Mouse (Mus musculus): Measurements from ENCODE around the gene Bcl11a.

The Bcl11a gene

DNA sequence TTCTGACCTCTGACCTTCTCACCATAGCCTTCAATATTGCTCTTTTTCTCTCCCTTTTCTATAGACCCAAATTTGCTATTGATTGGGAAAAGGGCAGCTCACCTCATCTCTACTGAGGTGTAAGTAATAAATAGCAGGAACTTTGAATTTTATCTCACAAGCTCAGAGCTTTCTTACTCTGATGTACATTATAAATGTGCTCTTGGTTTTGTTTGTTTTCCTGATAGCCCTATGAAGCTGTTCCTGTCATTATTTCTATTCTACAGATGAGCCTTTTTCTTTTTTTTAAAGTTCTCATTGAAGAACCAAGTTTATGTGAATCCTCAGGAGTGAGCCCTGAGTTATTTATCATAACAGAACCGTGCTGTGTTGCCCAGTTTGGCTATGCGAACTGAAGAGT is 55.0 kb downstream of the Bcl11a start:
- no peak for DNase-seq (ENCODE audit: low spot score)

DNA sequence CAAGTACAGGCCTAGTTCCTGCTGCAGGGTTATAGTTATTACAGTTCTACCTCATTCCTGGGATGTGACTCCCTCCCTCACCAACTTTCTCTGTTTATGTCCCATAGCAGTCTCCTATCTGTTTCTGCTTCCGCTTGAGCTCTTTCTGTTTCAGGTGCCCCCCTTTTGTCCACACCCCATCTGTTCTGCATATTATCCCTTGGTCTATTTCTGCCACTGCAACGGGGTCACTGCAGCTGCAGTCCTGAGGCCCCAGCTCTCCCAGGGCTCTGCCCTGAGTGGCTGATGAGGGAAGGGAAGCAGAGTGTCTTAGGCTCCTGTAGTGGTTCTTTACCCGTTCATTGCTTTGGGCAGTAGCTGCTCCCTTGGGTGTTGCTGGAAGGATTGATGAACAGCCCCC is 55.6 kb downstream of the Bcl11a start:
- no peak for DNase-seq (ENCODE audit: low spot score)

GRCm38 (mm10) chr11:24133928-24134327 is 56.1 kb downstream of the Bcl11a start:
- DNase-seq (ENCODE audit: low spot score) = no peak

- DNase-seq (ENCODE audit: low spot score) = no peak
Measured at GRCm38 (mm10) chr11:24135244-24135643, 57.4 kb downstream of the Bcl11a start.

DNA sequence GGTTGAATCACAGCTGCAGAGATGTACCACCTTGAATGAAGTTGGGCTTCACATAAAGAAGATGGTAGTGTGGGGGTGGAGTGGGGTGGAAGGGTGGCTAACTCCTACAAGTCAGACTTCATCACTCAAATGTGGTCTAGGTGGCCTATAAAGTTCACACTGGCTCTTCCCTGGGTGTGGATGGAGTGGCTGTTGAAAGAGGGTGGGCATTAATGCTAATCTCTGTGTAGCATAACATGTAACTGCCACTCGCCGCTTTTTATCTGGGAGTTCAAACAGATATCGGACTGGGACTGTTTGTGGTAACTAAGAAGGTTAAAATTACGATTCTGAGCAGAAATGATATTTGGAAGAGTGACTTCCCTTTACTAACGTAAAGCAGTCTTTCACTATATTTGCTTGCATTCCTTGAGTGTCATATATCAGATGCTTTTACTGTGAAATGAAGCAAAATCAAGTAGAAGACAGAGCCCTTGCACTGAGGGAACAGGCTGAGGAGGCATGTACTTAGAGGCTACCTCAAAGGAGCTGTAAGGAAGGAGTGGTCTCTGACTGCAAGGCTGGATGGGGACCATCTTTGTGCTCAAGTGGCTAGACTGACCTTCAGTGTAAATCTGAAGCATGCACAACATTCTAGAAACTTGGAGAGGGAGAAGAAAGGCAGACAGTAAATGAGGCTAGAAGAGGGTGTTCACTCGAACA is 58.4 kb downstream of the Bcl11a start:
- DNase-seq (ENCODE audit: low spot score) = no peak

DNA sequence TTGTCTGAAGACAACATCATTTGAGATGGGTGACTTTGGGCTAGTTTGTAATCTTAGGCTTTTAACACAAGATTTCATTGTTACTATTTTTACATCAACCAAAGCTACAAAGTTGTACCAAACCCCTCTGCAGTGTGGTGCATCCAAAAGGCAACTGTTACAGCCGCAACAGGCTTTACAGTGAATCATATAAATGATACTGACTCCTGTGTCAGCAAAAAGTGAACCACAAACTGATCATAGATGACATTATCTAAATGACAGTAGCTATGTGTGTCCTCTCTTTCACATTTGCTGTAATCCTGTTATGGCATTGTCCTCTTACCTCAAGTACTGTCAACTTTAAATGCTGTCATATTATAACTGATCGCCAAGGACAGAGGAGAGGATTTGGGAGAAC is 60.0 kb downstream of the Bcl11a start:
- no peak for DNase-seq (ENCODE audit: low spot score)

- DNase-seq (ENCODE audit: low spot score) = no peak
Measured at GRCm38 (mm10) chr11:24138600-24139375, 60.9 kb downstream of the Bcl11a start.

- DNase-seq (ENCODE audit: low spot score) = no peak
Measured at GRCm38 (mm10) chr11:24139432-24139831, 61.6 kb downstream of the Bcl11a start.

DNA sequence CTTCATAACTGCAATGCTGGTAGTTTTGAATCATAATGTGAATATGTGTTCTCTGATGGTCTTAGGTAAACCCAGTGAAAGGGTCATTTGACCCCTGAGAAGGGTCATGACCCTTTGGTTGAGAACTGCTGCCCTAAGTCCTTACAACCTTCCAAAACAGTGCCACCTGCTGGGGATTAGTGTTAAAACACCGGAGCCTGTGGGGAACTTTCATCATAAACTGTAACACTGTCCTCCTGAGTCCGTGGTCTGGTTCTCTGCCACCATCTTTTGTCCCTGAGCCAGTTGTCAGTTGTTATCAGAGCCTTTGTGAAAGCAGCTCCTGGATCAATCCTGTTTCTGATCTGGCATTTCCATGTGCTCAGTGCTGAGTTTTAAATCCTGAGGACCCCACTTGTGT is 62.1 kb downstream of the Bcl11a start:
- no peak for DNase-seq (ENCODE audit: low spot score)

GRCm38 (mm10) chr11:24140948-24141347 is 63.1 kb downstream of the Bcl11a start:
- no peak for DNase-seq (ENCODE audit: low spot score)

DNA sequence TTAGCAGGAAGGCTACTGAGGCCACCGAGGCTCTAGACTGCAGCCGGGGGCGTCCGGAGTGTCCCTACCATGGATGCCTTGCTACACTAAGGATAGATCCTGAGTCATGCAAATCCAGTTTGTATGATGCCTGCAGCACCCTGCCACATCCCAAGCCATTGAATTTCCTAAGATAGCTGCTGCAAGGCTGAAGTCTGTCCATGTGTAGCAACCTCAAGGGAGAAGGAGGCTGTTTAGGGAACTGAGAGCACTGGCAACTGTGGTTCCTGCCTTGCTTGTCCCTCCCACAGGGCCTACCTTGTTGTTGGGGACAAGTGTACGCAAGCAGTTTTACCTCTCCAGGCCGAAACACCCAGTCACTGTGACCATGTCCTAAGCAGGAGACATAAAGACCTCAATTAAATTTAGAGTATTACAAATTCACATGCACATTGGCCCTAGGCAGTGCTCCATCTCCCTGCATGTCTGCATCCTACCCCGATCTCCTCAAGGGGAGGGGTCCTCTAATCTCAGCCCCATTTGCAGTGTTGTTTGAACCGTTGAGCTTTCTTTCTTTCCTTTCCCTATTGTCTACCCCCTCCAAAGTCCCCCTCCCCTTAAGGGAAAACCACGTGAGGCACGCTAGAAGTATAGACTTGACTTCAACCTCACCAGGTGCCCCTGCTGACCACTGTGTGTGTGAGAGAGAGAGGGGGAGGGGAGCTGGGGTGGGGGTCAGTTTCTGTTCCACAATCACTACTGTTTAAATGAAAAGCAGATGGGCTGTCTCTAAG is 63.8 kb downstream of the Bcl11a start:
- no peak for DNase-seq (ENCODE audit: low spot score)

GRCm38 (mm10) chr11:24142316-24142715 is 64.5 kb downstream of the Bcl11a start:
- no peak for DNase-seq (ENCODE audit: low spot score)

DNA sequence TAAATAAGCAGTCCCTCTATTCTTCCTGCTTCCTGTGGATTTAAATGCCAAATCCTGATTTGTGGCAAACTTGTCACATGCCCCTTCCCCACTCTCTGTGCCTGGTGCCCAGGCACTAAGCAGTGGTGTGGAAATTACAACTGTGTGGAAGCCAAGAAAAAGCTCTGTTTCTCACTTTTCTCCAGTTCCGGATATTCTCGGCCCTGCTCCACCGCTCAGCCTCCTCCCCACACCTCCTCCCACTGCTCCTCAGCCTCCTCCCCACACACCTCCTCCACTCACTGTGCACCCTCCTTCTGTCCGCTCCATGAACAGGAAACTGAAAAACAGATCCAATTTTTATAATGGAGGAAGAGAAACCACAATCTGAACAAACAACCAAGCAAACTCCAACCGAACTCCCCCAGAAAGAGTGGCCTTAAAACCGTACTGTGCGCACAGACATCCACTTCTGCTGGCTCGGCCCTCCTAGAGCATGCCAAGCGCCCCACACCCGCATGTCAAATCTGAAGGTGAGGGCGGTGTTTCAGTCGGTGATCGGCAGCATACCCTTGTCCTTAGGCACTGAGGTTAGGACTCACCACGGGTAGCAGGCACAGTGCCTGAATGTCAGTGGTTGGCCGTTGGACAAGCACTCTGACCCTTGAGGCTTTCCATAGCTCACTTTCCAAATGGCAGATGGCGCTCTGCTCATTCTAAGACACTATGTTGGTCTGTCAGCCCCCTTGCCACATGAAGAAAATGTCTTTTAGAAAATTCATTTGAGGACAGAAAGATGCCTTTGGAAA is 66.5 kb downstream of the Bcl11a start:
- DNase-seq (ENCODE audit: low spot score) = no peak

GRCm38 (mm10) chr11:24146034-24146433 is 68.2 kb downstream of the Bcl11a start:
- DNase-seq (ENCODE audit: low spot score) = no peak

GRCm38 (mm10) chr11:24146437-24146836 is 68.6 kb downstream of the Bcl11a start:
- no peak for DNase-seq (ENCODE audit: low spot score)

- no peak for DNase-seq (ENCODE audit: low spot score)
Measured at GRCm38 (mm10) chr11:24147698-24148097, 69.8 kb downstream of the Bcl11a start.

DNA sequence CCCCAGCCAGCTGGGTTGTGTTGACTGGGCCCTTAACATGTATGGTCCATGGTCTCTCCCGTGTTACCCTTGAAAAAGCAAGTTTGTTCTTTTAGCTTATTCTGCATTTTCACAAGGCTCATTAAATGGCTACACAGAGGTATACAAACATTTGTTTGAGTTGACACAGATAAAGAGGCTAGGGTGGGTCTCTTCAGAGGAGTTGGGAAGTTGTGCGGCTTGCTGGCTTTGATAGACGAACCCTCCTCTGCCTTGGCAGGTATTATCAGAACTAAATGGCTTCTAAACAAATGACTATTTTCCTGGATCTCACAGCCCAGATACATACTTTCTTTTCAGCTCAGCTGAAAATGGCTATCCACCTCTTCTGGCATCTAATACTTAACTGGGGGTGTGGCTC is 70.7 kb downstream of the Bcl11a start:
- no peak for DNase-seq (ENCODE audit: low spot score)

DNA sequence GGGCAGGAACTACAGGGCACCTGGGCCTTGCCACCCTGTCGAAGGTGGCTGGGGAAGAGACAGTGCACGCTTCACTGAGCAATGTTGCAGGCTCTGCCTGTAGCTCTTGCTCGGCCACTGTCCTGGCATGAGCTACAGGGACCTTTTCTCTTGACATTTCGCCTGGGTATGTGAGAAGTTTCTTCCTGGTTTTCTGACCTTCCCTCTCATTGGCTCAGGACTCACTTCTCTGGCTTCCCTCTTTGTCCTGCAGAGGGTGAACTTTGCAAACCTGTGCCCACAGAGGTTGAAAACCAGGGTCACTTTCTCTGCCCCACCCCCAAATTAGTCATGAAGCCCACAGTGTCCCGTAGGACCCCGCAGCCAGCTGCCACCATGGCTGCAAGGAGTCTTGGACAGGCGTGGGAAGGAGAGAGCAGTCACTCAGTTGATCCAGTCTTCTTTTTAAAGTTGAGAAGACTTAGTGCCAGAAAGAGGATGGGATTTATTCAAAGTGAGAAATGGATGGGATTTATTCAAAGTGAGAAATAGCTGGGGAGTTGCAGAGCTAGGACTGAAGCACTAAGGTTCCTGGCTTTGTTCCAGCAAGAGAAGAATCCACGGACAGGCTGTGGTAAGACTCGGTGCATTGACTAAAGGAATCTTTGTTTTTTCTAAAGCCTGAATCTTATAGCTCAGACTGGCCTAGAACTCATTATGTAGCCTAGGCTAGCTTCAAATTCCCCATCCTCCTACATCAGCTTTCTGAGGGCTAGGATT is 71.8 kb downstream of the Bcl11a start:
- DNase-seq (ENCODE audit: low spot score) = no peak

- DNase-seq (ENCODE audit: low spot score) = no peak
Measured at GRCm38 (mm10) chr11:24152076-24152784, 74.4 kb downstream of the Bcl11a start.

GRCm38 (mm10) chr11:24153049-24153448 is 75.2 kb downstream of the Bcl11a start:
- DNase-seq (ENCODE audit: low spot score) = no peak

DNA sequence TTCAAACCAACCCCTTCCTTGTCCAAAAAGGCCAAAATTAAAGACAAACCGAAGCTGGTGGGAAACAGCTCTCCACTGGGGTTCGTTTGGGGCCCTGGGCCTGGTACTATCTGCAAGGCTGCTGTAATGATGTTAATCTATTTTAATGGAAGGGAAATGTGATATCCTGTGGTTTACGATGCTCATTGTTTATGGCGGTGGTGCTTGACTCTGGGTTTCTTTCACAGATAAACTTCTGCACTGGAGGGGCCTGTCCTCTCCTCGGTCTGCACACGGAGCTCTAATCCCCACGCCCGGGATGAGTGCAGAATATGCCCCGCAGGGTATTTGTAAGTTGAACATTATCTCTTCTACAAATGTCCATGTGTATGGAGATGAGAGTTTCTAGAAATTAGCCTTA is 80.2 kb downstream of the Bcl11a start:
- DNase-seq (ENCODE audit: low spot score) = no peak
